Mouse (Mus musculus) layer of hippocampus, adult 11-12 months (tissue): ENCODE measurements around the gene G3bp2.
"Not testable (repeated sequence)": the region's sequence is repeated elsewhere in the genome, so short reads cannot be mapped to it uniquely, and the experiment has no call there.

Source experiments
- DNase-seq: peaks from one replicate; pipeline ENCODE4 v3.0.0; 2022; ENCODE audit warnings: low spot score

G3bp2 gene

DNA sequence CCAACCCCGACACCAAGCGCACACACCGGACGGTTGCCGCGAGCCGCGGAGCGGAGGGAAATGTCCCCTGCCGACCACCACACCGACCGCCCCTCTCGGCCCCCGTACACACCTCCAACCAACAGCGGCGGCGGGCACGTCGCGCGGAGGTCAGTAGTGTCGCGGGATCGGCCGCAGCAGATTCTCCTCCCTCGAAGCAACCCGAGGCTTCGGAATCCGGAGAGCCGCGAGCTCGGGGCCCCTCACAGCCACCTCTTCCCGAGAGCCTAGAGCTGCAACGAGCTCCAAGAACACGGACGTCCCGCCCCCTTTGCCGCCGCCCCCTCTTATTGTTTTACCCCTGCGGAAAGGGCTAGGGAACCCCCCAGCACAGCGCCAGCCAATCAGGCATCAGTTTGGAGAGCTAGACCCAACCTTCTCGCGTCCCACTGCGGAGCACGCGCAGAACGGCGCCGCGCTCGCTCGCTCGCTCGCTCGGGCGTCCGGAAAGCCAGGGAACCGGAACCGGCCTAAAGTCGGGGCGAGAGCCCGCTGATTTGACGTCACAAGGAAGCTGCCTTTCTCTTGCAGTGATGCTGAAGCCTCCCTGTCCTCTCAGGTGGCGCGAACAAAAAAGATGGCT is at the start of gene G3bp2:
Gene G3bp2, minus strand, starts transcription at position 303 of the 622 bp plus-strand sequence.
- DNase-seq = peak; percentile 97

DNA sequence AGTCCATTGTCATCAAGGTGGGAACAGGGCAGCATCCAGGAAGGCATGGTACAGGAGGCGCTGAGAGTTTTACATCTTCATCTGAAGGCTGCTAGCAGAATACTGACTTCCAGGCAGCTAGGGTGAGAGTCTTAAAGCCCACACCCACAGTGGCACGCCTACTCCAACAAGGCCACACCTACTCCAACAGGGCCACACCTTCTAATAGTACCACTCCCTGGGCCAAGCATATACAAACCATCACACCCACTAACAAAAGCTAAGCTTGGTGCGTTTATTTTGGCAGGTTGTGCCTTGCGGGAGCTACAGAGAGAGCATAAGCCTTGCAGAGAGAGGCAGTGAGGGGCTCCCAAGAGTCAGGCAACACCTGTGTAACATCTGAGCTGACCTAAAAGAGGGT is 49.5 kb upstream of the G3bp2 start:
- not testable (repeated sequence) for DNase-seq

DNA sequence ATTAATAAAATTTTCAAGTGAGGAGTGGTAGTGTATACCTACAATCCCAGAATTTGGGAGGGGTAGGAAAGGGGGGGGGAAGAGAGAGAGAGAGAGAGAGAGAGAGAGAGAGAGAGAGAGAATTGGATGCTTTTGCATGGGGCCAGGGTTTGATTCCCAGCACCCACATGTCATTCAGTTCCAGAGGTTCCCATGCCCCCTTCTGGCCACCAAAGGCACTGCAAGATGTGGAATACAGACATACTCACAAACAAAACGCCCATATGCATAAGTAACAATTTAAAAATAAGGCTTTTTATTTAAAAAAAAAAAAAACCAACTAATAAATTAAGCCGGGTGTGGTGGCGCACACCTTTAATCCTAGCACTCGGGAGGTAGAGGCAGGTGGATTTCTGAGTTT is 48.6 kb upstream of the G3bp2 start:
- no peak for DNase-seq

DNA sequence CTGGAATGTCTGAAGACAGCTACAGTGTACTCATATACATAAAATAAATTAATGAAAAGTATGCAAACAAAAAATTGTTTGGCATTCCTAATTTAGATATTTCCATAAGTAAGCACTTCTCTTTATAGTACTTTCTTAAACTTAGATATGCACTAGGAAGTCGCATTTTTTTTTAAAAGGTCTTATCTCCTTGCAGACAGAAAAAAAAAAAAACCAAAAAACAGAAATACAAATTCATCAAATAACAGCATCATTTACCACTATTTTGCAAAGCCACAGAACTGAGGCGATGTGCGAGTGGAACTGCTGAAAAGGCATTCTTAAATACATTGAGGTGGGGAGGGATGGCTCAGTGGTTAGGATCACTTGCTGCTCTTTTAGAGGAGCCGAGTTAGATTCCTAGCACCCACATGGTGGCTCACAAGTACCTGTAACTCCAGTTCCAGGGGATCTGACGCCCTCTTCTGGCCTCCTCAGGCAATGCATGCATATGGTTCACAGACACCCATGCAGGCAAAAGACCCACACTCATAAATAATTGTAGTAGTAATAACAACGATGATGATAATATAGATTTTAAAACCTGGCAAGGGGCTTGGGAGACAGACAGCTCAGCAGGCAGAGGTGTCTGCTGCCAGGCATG is 46.6 kb upstream of the G3bp2 start:
- no peak for DNase-seq

DNA sequence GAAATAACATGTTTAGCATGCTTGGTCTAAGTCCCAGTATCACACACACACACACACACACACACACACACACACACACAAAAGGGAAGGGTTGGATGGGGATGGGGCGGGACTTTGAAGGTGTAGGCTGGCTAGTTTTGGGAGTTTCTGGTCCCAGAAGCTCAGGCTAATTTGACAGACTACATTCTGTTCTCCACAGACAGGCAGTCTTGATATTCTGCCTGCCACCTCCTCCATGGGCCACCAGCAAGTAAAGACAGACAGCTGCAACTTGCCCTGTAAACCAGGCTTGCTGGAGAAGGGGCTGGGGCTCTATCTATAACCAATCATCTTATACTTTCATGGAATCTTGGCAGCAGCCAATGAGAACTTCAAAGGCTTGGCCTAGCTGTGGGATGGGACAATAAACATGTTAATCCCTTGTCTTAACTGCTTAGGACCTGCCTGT is 45.8 kb upstream of the G3bp2 start:
- no peak for DNase-seq

DNA sequence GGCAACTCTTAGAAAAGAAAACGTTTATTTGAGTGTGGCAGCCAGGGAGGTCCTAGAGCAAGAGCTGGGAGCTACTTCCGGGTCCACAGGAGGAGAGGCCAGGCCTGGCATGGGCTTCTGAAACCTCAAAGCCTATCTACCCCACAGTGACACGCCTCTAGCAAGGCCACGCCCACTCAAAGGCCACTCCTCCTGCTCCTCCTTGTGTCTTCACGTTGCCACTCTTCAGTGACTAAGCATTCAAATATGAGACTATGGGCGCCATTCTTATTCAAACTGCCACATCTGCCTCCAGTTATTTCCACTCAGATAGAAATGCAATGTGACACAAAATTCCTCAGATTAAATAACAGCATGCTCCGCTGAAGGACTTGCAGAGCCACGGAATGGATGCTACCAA is 45.1 kb upstream of the G3bp2 start:
- DNase-seq = no peak

DNA sequence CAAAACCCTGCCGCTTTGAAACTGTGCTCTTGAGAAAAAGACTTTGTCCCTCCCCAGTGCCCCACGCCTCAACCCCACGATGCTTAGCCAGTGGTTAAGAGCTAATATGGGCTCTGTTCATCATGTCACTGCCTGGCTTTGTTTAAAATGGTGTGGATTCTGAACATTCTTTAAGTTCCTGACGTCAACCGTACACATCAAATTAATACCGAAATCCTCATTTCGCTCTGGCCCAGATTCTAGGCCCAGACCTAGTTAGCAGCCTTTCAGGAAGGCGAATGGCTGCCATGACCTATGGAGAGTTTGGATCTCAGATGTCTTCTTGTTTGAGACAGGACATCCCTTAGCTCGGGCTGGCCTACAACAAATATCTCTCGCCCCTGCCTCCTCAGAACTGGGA is 44.2 kb upstream of the G3bp2 start:
- DNase-seq = no peak

DNA sequence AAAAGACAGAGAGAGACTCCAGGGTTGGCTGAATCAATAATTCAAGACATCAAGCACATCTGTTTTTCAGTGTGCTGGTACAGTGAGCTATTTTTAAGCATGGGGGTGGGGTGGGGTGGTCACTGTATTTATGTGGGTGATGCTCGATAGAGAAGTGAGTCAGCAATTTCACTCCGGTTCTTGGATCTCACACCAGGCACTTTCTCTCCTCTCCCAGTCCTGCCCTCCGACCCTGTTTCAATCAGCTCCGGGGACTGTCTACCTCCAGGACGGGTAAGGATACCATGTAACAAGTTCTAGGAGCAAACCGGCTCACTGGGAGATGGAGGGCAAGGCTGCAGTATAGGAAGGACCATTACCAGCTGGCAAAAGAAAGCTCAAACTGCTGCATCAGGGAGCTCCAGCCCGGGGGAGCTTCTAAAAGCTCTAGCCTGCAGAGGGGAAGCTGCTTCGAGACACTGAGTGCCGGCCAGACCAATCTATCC is 43.7 kb upstream of the G3bp2 start:
- DNase-seq = no peak

DNA sequence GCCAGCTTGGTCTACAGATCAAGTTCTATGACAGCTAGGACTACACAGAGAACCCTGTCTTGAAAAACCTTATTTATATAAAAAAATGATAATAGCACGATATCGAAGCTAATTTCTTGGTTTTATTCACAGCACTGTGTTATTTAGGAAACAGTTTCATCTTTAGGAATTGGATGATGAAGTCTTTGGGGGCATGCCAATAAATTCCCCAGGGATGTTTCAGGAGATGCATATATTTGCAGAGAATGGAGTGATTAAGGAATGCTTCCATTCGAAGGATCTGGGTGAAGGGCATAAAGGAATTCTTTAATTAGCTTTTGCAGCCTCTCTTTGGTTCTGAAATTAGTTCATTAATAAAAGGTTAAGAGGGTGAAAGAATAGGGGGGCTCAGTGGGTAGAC is 41.9 kb upstream of the G3bp2 start:
- no peak for DNase-seq

DNA sequence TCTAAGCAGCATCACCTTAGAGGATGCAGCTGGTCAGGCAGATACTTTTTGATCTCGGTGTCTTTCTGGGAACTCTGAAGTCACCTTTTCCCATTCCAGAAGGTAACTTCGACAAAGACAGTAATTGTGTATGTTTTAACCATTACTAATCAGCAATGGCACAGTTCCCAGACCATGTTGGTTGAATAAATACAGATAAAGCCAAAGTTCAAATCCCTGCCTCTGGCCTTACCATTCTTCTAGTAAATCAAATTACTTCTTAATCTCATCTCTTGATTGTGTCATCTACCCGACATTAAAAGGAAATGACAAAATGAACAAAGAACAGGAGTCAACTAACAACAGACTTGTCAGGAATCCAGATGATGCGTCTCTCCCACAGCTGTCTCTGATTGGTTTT is 38.1 kb upstream of the G3bp2 start:
- DNase-seq = no peak

DNA sequence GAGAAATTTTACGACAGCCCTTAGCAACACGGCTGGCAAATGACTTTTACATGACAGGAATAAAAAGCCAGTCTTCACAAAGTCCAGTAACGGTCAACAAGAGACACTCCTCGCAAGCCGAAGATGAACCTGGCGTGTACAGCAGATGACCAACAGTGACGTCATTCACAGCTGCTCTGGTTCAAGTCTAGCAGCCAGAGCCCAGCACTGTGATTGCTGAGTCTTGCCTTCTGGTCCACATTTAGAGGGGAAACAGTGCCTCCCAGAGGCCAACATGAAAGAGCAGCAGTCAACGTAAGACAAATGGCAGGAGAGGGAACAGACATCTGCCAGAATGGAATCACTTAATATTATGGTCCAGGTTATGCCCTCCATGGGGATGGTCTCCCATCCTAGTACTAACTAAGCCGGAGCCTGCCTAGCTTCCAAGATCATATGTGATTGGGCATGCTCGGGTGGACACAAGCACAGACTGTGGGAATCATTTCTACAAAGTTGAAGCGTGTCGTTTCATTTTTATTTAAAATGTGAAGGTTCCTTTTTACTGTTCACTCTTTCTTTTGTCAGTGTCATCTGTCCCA is 34.4 kb upstream of the G3bp2 start:
- peak; percentile 68 for DNase-seq

DNA sequence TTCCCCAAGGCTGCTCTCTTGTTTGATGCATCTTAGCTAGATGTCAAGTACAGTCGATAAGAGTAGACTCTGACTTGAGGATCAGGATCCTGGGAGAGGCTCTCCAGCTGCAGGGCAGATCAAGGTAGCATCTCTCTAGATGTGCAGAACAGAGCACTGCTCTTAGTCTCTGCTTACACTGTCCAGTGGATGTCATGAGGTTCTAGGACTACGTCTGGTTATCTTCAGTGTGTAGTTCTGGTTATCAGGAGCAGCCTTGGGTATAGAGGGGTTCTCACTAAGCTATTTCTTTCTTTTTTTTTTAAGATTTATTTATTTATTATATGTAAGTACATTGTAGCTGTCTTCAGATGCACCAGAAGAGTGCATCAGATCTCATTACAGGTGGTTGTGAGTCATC is 31.4 kb upstream of the G3bp2 start:
- DNase-seq = no peak

DNA sequence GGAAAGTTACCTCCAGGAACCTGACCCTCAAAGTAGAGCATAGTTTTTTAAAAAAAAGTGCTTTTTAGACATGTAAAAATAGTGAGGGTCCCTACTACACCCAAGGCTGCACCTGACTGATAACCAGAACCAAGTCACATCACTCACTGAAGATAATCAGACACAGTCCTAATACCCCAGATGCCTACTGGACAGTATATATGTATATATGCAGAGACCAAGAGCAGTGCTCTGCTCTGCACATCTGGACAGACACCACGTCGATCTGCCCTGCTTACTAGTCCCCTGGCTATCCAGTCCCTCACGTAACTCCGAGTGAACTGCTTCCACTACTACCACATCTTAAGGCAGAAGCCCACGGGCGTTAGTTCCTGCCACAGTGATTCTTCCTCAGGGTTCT is 30.7 kb upstream of the G3bp2 start:
- DNase-seq = no peak

DNA sequence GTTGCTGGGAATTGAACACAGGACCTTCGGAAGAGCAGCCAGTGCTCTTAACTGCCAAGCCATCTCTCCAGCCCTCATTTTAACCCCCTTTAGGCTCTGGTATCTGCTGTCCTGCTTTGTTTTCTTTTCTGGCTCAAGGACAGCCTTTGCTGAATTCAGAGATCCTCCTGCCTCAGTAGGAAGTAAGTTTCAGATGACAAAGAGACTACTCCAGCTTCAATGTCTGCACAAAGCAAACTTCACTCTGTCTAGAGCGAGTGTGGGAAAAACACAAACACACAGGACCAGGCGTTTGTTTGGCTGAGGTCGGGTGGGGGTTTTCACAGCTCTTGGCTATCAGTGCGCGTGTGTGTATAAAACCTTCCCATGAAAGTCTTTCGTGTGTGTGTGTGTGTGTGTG is 30.0 kb upstream of the G3bp2 start:
- no peak for DNase-seq

DNA sequence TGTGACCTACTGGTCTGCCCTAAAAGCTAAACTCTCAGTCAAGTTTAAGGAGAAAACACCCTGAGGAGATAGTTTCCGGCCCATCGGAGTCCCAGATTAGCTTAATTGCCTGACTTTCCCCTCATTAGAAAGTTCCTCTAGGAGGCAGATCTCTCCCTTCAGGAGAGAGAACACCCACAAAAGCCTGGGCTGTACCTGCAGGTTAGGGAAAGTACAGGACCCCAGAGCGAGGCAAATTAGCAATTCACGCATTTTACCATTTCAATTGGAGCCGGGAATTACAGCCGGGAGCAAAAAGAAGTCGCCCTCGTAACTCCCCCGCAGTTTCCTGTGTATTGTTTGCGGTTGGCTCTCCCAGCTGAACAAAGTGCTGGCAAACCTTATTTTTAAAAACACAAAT is 29.1 kb upstream of the G3bp2 start:
- DNase-seq = no peak

DNA sequence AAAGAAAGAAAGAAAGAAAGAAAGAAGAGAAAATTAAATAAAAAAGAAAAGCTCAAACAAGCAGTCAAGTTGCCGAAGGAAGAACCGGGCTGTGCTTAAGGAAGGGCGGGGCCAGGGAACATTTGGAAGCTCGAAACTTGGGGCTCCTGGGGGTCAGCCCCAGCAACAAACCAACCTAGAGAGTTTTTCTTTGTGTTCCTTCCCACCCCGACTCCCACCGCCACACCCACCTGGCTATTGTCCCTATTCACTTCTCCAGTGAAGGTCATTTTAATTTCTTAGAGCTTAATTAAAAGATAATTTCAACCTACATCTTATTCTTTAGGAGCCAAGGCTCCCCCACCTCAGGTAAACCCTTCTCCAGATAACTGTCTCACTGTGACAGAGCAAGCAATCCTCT is 28.7 kb upstream of the G3bp2 start:
- DNase-seq = no peak

DNA sequence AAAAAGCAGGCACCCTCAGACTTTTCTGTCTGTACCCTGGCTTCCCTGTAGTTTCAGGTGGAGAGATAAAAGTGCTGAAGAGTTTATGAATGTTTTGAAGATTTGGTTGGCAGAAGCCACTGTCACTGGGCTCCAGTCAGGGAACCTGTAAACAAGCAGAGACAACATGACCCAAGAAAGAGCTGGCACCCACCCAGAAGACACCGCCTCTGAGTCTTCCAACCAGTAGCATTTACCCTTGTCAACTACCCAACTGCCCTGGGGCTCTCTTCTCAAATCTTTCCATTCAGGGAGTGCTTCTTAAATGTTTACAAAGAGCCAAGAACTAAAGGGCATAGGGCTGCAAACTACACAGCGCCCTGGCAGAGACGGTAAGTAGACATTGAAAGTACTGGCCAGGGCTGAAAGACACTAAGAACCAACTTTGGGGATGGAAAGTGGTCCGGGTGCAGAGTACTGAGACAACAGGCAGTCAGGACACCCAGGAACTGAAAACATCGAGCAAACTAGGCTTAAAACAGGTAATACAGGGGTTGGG is 27.4 kb upstream of the G3bp2 start:
- DNase-seq = no peak

DNA sequence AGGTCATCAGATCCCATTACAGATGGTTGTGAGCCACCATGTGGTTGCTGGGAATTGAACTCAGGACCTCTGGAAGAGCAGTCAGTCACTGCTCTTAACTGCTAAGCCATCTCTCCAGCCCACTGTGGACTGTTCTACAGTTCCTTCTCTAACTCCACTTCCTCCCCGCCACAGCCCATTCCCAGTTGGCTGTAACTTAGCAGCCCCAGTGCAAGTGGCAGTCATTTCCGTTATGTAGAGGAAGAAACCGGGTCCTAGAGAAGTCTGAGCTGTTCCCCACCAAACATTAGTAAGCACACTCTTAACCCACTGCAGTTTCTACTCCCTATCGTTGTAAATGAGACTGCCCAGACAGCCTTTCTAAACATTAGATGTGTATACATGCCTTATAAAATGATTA is 23.8 kb upstream of the G3bp2 start:
- DNase-seq = no peak

DNA sequence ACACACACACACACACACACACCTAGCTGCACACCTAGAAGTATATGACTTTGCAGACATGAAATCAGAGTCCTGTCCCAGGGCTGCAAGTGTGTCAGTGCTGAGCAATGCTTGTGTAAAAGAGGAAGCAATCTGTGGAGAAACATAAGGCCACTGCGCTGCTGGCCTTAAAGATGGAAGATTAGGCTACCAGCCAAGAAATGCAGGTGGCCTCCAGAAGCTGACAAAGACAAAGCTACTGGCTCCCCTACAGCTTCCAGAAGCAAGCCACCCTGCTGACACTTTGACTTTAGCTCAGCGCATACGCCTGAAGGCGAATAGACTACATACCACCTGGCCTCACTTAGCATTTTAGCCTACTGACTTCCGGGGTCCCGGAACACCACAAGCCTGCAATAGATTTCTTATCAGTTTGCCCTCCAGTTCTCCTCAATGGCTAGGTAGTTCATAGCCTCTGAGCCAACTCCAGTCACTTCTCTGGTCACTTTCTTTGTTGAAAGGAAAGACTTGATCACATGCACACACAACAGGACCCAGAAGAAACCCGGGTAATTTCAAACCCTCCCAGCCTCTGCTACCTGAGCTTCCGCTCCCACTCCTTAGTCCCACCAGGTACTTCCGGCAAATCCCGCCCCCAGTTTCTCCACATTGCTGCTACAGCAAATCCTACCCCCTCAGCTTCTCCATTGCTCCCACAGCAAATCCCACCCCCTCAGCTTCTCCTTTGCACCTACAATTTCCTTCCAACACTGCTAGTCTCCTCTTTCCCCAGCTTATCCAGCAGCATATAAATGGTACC is 23.0 kb upstream of the G3bp2 start:
- no peak for DNase-seq

DNA sequence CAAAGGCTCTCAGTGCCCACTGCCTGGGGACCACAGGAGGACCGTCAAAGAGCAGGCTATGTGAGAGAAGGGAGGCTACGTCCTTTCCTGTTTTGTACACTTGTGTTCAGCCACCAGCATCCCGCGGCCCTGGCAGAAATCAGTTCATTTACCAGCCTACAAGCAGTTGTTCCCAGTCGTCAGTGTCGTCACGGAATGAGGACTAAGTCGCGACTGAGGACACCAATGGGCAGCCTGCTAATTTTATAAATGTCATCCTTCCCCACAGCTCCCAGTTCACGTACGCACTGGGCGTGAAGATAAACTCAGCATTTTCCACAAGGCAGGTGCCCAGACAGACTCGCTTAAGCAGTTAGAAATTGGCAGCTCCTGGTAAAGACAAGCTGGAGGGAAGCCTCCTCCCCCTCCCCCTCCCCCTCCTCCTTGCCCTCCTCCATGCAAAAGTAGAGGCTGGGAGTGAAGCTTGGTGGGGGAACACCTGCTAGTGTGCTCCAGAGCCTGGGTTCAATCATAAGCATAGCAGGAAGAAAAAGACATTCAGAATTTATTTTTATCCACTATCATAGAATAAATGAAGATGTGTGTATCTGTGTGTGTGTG is 20.4 kb upstream of the G3bp2 start:
- DNase-seq = no peak

DNA sequence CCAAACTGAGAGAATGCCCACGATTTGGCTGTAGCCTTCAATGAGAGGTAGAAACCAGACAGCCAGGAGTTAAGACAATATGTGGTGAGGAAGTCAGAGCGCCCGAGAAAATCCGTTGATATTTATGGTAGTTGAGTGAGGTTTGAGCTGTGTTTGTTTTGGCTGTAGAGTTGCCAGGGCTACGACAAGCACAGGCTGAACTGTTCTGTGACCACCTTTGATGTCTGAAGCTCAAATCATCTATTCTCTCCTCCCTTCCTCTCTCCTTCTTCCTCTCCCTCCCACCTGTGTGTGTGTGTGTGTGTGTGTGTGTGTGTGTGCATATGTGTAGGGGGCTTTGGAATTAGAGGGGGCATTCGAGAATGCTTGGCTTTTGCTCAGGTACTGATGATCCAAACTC is 19.5 kb upstream of the G3bp2 start:
- DNase-seq = no peak

DNA sequence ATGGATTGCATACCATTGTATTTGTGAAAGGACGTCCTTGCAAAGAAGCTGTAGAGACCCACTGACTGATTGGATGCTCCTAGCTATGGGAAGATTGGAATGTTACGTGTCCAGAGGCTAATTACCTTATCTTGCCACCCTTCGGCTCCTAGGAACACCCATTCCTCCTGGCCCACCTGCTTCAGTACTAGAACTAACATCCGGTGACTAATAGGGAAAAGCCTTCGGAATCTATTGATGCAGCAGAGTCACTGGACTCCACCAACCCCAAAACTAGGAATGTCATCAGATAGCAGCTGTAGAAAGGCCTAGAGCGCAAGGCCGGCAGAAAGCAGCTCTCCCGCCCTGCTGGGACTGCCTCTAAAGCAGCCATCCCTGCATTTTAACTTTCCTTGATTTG is 18.1 kb upstream of the G3bp2 start:
- no peak for DNase-seq
